Mouse (Mus musculus): ENCODE measurements around the gene Glis2. TPM values are rescaled to one million over a fixed set of nuclear protein-coding genes. Genes with fewer than 3 reads are reported as not detected.

The Glis2 gene
- total and polyA plus RNA-seq, 3 experiments, result 0.59 to 3.3 (median 2.5) TPM

- Histone ChIP-seq H3K4me3 (replicated peaks in 1 of 3; ENCODE audit: low read depth in 2 of 3, low read length in 2 of 3, poor library complexity in 1 of 3) (no peak overlapping the region), H3K4me1 (ENCODE audit: control insufficient read depth in 1 of 2, insufficient read depth in 2 of 2) (peaks cover 16 to 32% of the 10 kb centered on the region in 2 experiments), H3K79me2 (replicated peaks; ENCODE audit: control insufficient read depth, extremely low read depth, insufficient read depth, poor library complexity, severe bottlenecking) (no peaks in the 10 kb centered on the region), H3K4me2 (ENCODE audit: insufficient read depth, low read depth, poor library complexity, severe bottlenecking) (no peak overlapping the region), H3K27ac (ENCODE audit: insufficient read depth, low read depth) (no peak overlapping the region), H3K36me3 (replicated peaks in 1 of 2; ENCODE audit: control insufficient read depth in 1 of 2, insufficient read depth in 1 of 2, low read length in 1 of 2) (peaks cover 13 to 79% of the 10 kb centered on the region in 2 experiments), H3K27me3 (replicated peaks) (no peaks in the 10 kb centered on the region), H3K9me3 (replicated peaks; ENCODE audit: low read length) (no peaks in the 10 kb centered on the region), H3K9ac (ENCODE audit: insufficient read depth, low read depth) (no peak overlapping the region)
- dilution Hi-C loops (cut with MboI; ENCODE audit: extremely low pct_ligation_motif_present, extremely low pct_unique_long_range_greater_than_20kb, low sequenced_read_pairs) (no loop called here), in situ Hi-C loops (cut with MboI; ENCODE audit: low pct_ligation_motif_present, low pct_unique_long_range_greater_than_20kb, low sequenced_read_pairs) (loop anchor here (25.0 kb wide), 1 partner anchor 495 kb away; the partner anchor contains the start of genes Ppl and Sec14l5)
- TF ChIP-seq EP300 (IDR thresholded peaks at IDR 0.05; ENCODE audit: low read length) (no peak), HCFC1 (IDR thresholded peaks at IDR 0.05; ENCODE audit: low read depth, low read length) (no peak), CHD2 (IDR thresholded peaks at IDR 0.05; ENCODE audit: low read length) (no peak), ZMIZ1 (IDR thresholded peaks at IDR 0.05; ENCODE audit: low read depth, low read length) (no peak), USF2 (conservative IDR thresholded peaks at IDR 0.05; ENCODE audit: low read depth, low read length) (no peak), MXI1 (IDR thresholded peaks at IDR 0.05; ENCODE audit: low read depth, low read length) (no peak), ETS1 (conservative IDR thresholded peaks at IDR 0.05; ENCODE audit: low read depth, low read length) (no peak), E2F4 (IDR thresholded peaks at IDR 0.05; ENCODE audit: insufficient replicate concordance, low read depth, low read length) (no peak), NRF1 (IDR thresholded peaks at IDR 0.05; ENCODE audit: low read depth, low read length) (no peak), KAT2A (IDR thresholded peaks at IDR 0.05; ENCODE audit: insufficient replicate concordance, low read length) (no peak), SIN3A (IDR thresholded peaks at IDR 0.05; ENCODE audit: low read length) (no peak), MAX (IDR thresholded peaks at IDR 0.05; ENCODE audit: low read length) (no peak), MEF2A (IDR thresholded peaks at IDR 0.05; ENCODE audit: borderline replicate concordance, low read depth, low read length) (no peak), MAZ (IDR thresholded peaks at IDR 0.05; ENCODE audit: low read depth, low read length) (no peak), USF1 (IDR thresholded peaks at IDR 0.05; ENCODE audit: low read depth, low read length) (no peak), ZC3H11A (IDR thresholded peaks at IDR 0.05; ENCODE audit: low read depth, low read length) (no peak)
- DNase-seq (ENCODE audit: extremely low read depth), result no peak
These were observed 47.7 kb downstream of the Glis2 start for GRCm38 (mm10) chr16:4642190-4642589.

GRCm38 (mm10) chr16:4642937-4643336 lies 48.4 kb downstream of the Glis2 start:
- TF ChIP-seq MYC (IDR thresholded peaks at IDR 0.05; ENCODE audit: low read depth, low read length), result no peak
- no peak for TF ChIP-seq PAX5 (IDR thresholded peaks at IDR 0.05; ENCODE audit: low read length)
- TF ChIP-seq USF1 (IDR thresholded peaks at IDR 0.05; ENCODE audit: low read depth, low read length), result no peak
- TF ChIP-seq ETS1 (conservative IDR thresholded peaks at IDR 0.05; ENCODE audit: low read depth, low read length), result no peak
- no peak for TF ChIP-seq IRF4 (IDR thresholded peaks at IDR 0.05; ENCODE audit: low read depth, low read length)
- no peak for TF ChIP-seq MAX (IDR thresholded peaks at IDR 0.05; ENCODE audit: low read length)
- TF ChIP-seq NELFE (IDR thresholded peaks at IDR 0.05; ENCODE audit: low read depth, low read length), result no peak
- no peak for TF ChIP-seq GABPA (IDR thresholded peaks at IDR 0.05; ENCODE audit: insufficient replicate concordance, low read depth, low read length)
- no peak for TF ChIP-seq CTCF (conservative IDR thresholded peaks at IDR 0.05 in 1 of 2, IDR thresholded peaks at IDR 0.05 in 1 of 2; ENCODE audit: low read depth in 2 of 2, low read length in 2 of 2)
- no peak for TF ChIP-seq TCF12 (IDR thresholded peaks at IDR 0.05; ENCODE audit: low read depth, low read length)
- no peak for TF ChIP-seq CHD2 (IDR thresholded peaks at IDR 0.05; ENCODE audit: low read length)
- H3K9ac ChIP-seq (ENCODE audit: insufficient read depth, low read depth), result no peak overlapping the region
- DNase-seq (ENCODE audit: extremely low read depth), result no peak
- peaks cover 16 to 32% of the 10 kb centered on the region in 2 experiments for H3K4me1 ChIP-seq (ENCODE audit: control insufficient read depth in 1 of 2, insufficient read depth in 2 of 2)
- H3K9me3 ChIP-seq (replicated peaks; ENCODE audit: low read length), result no peaks in the 10 kb centered on the region
- dilution Hi-C loops (cut with MboI; ENCODE audit: extremely low pct_ligation_motif_present, extremely low pct_unique_long_range_greater_than_20kb, low sequenced_read_pairs), result no loop called here
- no peaks in the 10 kb centered on the region for H3K79me2 ChIP-seq (replicated peaks; ENCODE audit: control insufficient read depth, extremely low read depth, insufficient read depth, poor library complexity, severe bottlenecking)
- in situ Hi-C loops (cut with MboI; ENCODE audit: low pct_ligation_motif_present, low pct_unique_long_range_greater_than_20kb, low sequenced_read_pairs), result loop anchor here (25.0 kb wide), 1 partner anchor 494 kb away; the partner anchor contains the start of genes Ppl and Sec14l5
- no peak overlapping the region for H3K4me2 ChIP-seq (ENCODE audit: insufficient read depth, low read depth, poor library complexity, severe bottlenecking)
- no peak overlapping the region for H3K4me3 ChIP-seq (replicated peaks in 1 of 3; ENCODE audit: low read depth in 2 of 3, low read length in 2 of 3, poor library complexity in 1 of 3)
- H3K36me3 ChIP-seq (replicated peaks in 1 of 2; ENCODE audit: control insufficient read depth in 1 of 2, insufficient read depth in 1 of 2, low read length in 1 of 2), result peaks cover 12 to 80% of the 10 kb centered on the region in 2 experiments
- no peaks in the 10 kb centered on the region for H3K27me3 ChIP-seq (replicated peaks)
- no peak overlapping the region for H3K27ac ChIP-seq (ENCODE audit: insufficient read depth, low read depth)

Measured in CH12.LX (cell line).